Mouse (Mus musculus): ENCODE measurements at regions not wholly inside any gene's neighbourhood (a gene's known extent, or its start where the extent isn't known, plus 50 kb on each side); places are given as distances from the start of the nearest gene placed in this dataset.

- no peak for DNase-seq (ENCODE audit: low spot score in 2 of 2)
Measured at GRCm38 (mm10) chr13:103683169-103683568, 91.2 kb downstream of the Srek1 start.

DNA sequence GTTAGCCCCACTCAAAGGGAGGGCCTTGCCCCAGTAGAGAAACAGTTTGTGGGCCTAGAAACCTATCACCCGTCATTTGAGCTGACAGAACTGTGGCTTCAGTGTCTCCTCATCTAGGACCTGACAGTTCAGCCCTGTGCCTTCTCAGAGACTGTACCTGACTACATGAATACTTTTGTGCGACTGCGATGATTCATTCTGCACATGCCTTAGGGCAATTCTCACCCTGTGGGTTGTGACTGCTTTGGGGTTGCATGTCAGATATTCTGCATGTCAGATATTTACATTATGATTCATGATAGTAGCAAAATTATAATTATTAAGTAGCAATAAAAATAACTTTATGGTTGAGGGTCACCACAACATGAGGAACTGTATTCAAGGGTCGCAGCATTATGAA, 93.7 kb downstream of the Srek1 start:
- DNase-seq (ENCODE audit: low spot score in 2 of 2) = no peak

DNA sequence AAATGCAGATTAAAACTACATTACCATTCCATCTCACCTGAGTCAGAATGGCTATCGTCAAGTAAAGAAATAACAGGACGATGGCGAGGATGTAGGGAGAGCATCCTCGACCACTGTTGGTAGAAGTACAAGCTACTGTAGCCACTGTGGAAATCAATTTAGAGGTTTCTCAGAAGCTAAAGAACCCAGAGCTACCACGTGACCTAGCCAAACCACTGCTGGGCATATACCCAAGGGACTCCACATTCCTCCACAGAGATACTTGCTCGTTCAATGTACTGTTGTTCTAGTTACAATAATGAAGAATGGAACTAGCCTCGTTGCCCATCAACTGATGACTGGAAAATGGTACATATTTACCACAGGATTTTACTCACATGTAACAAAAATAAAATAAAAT, 94.4 kb downstream of the Srek1 start:
- no peak for DNase-seq (ENCODE audit: low spot score in 2 of 2)

DNA sequence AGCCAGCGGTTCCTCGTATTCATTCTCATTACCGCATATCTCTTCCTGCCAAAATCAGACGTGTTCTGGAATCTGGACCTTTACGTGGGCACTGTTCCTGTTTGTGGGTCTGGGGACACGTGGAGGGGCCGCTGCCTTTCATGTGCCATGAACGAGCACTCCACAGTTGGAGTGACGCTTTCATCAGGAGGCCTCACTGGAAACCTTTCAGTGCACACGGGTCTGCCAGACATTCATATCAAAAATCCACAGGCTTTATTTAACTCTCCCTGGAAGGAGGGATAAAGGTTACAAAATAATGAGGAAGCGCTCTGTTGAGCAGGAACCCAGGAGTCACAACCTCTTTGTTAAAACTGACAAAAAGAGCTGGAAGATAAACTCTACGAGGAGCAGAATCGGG, 97.6 kb downstream of the Srek1 start:
- no peak for DNase-seq (ENCODE audit: low spot score in 2 of 2)

DNA sequence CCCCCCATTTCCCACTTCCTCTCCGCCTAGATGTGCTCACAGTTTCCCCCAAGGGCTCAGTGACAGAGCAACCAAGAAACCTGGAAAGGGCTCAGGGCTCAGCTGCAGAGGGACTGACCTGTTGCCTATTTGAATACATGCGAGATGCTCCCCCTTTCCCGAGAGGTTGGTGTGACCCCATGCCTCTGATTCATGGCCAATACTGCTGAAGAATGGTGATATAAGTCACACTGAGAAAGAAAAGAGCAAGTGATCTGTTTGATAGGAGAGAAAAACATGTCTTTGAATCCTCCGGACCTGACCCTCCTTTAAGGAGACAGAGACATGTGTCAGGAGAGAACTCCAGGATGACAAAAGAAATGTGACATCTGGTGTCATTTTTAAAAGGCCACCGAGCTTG, 98.2 kb downstream of the Srek1 start:
- DNase-seq (ENCODE audit: low spot score in 2 of 2) = no peak

DNA sequence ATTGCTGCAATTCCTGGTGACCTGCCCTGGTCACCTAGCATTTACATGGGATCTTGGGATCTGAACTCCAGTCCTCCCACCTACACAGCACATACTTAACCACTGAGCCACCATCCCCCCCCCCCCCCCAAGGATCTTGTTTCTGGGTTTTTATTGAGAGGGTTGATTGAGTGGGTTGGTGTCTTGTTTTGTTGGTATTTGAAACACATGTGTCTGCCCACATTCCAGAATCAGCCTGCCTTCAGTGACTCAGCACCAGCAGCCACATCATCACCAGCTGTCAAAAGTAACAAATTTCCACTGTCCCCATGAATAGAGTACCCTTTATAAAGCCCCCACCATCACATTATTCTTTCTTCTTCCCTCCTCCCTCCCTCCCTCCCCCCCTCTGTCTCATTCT, 103.8 kb downstream of the Srek1 start:
- no peak for DNase-seq (ENCODE audit: low spot score in 2 of 2)

GRCm38 (mm10) chr13:103669856-103670255, 104.6 kb downstream of the Srek1 start:
- DNase-seq (ENCODE audit: low spot score in 2 of 2) = no peak

DNA sequence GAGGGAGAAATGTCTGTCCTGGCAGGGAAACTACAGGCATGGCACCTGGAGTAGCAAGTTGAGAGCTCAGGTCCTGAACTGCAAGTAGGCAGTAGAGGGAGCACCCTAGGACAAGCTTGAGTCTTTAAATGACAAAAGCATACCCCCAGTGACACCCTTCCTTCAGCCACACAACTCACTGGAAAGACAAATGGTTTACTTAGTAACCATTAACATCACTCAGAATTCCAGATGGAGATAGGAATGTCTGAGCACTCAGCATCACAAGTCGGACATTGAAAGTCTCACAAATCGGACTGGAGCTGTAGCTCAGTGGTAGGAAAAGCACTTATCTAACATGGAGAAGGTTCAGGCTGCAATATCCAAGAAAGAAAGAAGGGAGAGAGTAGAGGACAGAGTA, 106.7 kb downstream of the Srek1 start:
- no peak for DNase-seq (ENCODE audit: low spot score in 2 of 2)

DNA sequence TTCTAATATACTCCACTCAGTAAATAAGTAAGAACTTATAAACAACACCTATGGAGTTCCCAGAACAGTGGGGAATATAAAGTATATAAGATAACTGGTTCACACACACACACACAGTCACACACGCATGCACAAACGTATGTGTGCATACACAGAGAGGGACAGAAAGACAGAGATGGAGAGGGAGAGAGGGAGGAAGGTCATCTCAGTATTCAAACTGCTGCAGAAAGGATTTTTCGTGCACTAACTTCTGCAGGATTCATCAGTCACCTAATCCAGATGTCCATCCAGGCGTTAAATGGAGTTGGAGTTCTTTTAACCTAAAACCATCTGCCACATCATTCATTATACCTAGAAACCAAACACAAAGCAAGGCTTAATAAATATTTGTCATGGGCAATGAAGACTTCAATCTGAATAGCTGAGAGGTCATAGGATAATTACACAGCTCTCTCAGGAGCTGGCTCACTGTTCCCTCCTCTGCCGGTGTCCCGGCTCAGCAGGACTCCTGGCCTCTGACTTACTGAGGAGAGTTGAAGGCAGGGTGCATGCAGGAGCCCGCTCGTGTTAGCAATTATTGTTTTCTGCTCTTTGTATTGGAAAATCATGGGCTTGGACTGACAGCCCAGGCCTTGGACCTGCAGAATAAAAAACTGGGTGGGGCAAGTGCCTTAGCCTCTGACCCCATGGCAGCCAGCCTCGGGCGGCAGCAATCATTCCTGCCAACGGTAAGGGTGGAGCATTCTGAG, 114.0 kb downstream of the Srek1 start:
- no peak for DNase-seq (ENCODE audit: low spot score in 2 of 2)

GRCm38 (mm10) chr13:103655966-103656365, 118.4 kb downstream of the Srek1 start:
- no peak for DNase-seq (ENCODE audit: low spot score in 2 of 2)

GRCm38 (mm10) chr13:103653216-103653615, 121.2 kb downstream of the Srek1 start:
- DNase-seq (ENCODE audit: low spot score in 2 of 2) = no peak

- DNase-seq (ENCODE audit: low spot score in 2 of 2) = no peak
Measured at GRCm38 (mm10) chr13:103649383-103649782, 125.0 kb downstream of the Srek1 start.

GRCm38 (mm10) chr13:103648016-103648415, 126.4 kb downstream of the Srek1 start:
- DNase-seq (ENCODE audit: low spot score in 2 of 2) = no peak

DNA sequence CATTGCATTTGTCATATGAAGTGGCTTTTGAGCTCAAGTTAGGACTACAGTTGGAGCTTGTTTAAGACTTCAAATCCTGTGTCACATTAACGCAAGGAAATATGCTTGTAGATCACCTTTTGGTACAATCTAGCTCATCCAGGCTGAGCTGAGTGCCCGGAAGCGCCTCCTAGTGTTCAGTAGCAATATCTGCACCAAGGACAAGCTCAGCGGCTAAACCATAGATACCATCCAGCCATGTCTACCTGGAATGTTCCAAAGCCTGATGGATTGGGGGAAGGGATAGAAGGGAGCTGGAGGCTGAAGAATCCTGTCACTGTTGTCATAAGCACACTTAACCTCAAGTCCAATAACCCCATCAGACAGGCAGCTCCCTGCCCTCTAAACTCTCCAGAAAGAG, 128.4 kb downstream of the Srek1 start:
- no peak for DNase-seq (ENCODE audit: low spot score in 2 of 2)

DNA sequence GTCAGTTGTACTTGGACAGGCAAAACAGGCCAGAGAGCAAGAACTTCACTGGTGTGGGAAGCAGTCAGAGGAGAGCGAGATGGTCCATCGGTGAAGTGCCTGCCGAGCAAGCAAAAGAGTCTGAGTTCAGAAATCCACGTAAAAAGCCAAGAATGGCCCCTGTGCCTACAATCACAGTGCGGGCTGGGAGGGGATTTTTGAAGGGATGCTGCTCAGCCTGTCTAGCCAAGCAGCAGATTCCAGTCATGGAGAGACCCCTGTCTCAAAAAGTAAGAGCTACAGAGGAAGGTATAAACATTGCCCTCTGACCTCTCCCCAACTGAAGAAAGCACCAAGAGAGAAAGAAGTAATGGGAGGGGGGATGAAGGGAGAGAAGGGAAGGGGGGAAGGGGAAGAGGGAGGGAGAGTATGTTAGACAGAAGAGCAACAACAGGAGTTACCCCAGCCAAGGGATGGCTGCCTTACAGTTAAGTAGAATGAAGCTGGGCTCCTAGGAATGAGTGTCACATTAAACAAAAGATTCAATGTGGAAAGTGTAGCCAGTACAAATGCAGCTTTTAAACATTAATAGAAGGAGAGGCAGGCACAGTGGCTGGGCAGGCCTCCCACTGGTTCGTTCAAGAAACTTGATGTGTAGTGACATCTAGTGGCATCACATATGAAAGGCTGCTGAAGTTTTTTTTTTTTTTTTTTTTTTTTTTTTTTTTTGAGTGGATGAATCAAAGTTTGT, 130.2 kb downstream of the Srek1 start:
- DNase-seq (ENCODE audit: low spot score in 2 of 2) = peak; percentile 27 to 74

GRCm38 (mm10) chr13:103643486-103643885, 130.9 kb downstream of the Srek1 start:
- DNase-seq (ENCODE audit: low spot score in 2 of 2) = no peak

- DNase-seq (ENCODE audit: low spot score in 2 of 2) = no peak
Measured at GRCm38 (mm10) chr13:103642542-103643375, 131.6 kb downstream of the Srek1 start.

- DNase-seq (ENCODE audit: low spot score in 2 of 2) = no peak
Measured at GRCm38 (mm10) chr13:103638038-103638437, 136.4 kb downstream of the Srek1 start.

DNA sequence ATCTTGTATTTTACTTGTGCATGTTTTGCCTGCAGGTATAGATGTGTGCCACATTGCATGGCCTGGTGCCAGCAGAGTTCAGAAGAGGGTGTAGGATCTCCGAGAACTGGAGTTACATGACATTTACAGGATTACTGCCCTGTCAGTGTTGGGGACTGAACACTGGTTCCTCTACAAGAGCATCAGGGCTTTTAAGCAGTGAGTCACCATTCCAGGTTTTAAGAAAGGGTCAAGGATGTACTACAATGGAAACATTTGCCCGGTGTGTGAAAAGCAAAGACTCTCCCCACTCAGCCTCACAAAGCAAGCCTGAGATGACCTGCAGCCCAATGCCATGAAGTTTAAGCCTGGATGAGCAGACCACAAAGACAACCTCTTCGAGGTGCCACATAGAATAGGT, 137.0 kb downstream of the Srek1 start:
- DNase-seq (ENCODE audit: low spot score in 2 of 2) = no peak

DNA sequence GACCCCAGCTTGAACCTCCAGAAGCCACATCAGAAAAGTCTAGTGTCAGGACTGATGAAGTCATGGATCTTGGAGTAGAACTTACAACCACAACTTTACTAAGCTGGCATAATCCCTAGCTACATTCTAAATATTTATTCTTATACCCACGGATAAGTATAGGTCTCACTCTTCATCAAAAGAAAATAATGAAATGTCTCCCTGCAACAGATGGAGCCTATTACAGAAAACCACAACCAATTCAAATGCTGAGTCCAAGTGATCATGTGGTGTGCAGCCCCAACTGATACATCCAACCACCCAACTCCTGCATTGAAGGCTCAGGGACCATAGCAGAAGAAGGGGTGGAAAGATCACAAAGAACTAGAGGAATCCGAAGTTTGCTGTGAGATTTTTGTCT, 137.8 kb downstream of the Srek1 start:
- DNase-seq (ENCODE audit: low spot score in 2 of 2) = no peak

DNA sequence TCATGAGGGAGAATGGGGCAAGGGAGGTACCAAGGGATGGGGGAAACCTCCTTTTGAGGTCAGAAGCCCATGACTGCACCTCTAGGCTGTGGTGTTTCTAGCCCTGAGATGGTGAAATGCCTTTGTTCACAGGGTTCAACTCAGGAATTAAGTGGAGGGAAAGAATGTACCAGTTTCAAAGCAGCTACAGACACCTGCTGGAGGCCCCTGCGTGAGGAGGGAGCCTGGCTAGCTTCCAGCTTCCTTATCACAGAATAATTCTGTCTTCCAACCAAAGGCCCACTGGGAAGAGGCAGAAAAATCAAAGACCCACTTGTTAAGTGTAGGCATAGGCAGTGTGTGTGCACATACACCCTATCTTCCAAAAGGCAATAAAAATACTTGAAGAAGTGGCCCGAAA, 150.6 kb downstream of the Srek1 start:
- DNase-seq (ENCODE audit: low spot score in 2 of 2) = no peak

DNA sequence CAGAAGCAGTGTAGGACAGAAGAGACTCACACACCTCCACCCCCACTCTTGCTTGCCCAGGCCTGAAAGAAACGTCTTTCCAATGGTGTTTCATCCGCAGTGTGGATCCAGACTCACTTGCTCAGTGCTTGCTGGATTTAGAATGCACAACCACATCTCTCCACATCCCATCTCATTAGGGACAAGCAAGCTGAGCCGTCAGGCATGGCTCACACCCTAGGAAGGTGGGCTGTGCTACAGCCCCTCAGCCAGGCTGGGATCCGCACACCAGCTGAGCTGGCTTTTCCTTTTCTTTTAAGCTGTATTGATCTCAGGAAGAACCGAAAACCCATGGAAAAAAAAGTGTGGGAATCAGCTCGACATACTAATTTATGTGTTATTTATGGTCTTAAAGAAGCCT, 151.1 kb downstream of the Srek1 start:
- no peak for DNase-seq (ENCODE audit: low spot score in 2 of 2)
